In genomic region chr10:78169281-78170042, GRCm38 (mm10) we compare ENCODE assay signal across 1 mouse cellular context.
TF ChIP-seq lines count a peak whose summit lies in the region.

D10Jhu81e (minus strand) TSS chr10:78169782.

TF ChIP-seq in MEL, 35 proteins besides CTCF, POLR2A, EP300 and RAD21 (continued from another document):
- TF ChIP-seq USF2 (IDR thresholded peaks at IDR 0.05; ENCODE audit: borderline replicate concordance in 1 of 2, insufficient read depth in 1 of 2, low read depth in 1 of 2, low read length in 2 of 2): no peak
- no peak for TF ChIP-seq E2F4 (IDR thresholded peaks at IDR 0.05; ENCODE audit: borderline replicate concordance, low read depth, low read length)
